Mouse (Mus musculus) embryonic fibroblast, embryonic 13.5 days (primary cell): ENCODE measurements around the gene Calcoco1.

ENCODE experiments used
- CTCF ChIP-seq: IDR thresholded peaks from 2 replicates; pipeline ENCODE4 v1.5.1; 2011; ENCODE audit warnings: mild to moderate bottlenecking, control low read depth, low read length, moderate library complexity, borderline replicate concordance; ENCODE audit not compliant: insufficient read depth
- POLR2A ChIP-seq: IDR thresholded peaks from 2 replicates; pipeline ENCODE4 v1.6.1; 2011; ENCODE audit warnings: low read depth, mild to moderate bottlenecking, control low read depth, low read length, moderate library complexity

DNA sequence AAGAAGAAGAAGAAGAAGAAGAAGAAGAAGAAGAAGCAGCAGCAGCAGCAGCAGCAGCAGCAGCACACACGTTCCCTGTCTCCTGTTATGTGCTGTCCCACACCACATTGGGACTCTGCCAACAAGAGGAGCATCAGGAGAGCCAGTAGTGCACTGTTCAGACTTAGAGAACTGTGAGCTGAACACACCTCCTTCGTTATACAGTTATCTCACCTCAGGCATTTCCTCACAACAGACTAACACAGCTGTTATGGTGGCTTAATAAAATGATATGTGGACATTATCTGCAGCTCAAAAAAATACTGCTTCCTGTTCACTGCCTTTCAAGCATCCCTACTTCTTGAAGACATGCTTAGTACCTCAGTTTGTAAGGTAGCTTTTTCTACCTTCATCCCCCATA lies 43.2 kb upstream of the Calcoco1 start:
- TF ChIP-seq CTCF, result no peak
- no peak for TF ChIP-seq POLR2A
